Mouse (Mus musculus) hindbrain, postnatal 0 days (tissue): ENCODE measurements around the gene Dhrs3. TPM values are rescaled to one million over a fixed set of nuclear protein-coding genes. Genes with fewer than 3 reads are reported as not detected.

Experiments used
- ATAC-seq: fragments of 200-750 bp; cut with Nextera tagmentation; 2 replicates; pipeline ENCODE4 v1.8.0; 2017; ENCODE audit warnings: mild to moderate bottlenecking, moderate TSS enrichment, moderate library complexity
- DNase-seq: peaks from one replicate; pipeline ENCODE4 v3.0.0-alpha.2; 2015; ENCODE audit warnings: low spot score
- H3K27ac ChIP-seq: fragments of 300-500 bp; sonication (generic); 2 replicates; pipeline ENCODE4 v1.5.1; 2014; ENCODE audit warnings: mild to moderate bottlenecking
- H3K27me3 ChIP-seq: fragments of 300-500 bp; sonication (generic); 2 replicates; pipeline ENCODE4 v1.6.1; 2014; ENCODE audit warnings: low read length, mixed read lengths; ENCODE audit not compliant: insufficient read depth
- H3K36me3 ChIP-seq: fragments of 300-500 bp; sonication (generic); 2 replicates; pipeline ENCODE4 v1.6.1; 2014; ENCODE audit warnings: low read length, mixed read lengths; ENCODE audit not compliant: insufficient read depth
- H3K4me1 ChIP-seq: fragments of 300-500 bp; sonication (generic); 2 replicates; pipeline ENCODE4 v1.6.1; 2014; ENCODE audit warnings: antibody characterized with exemption, low read length, mixed read lengths; ENCODE audit not compliant: insufficient read depth
- H3K4me2 ChIP-seq: fragments of 300-500 bp; sonication (generic); 2 replicates; pipeline ENCODE4 v1.6.1; 2014; ENCODE audit warnings: low read depth, mild to moderate bottlenecking, low read length, moderate library complexity, mixed read lengths
- H3K4me3 ChIP-seq: fragments of 300-500 bp; sonication (generic); 2 replicates; pipeline ENCODE4 v1.5.1; 2014; ENCODE audit warnings: low read length
- H3K9ac ChIP-seq: fragments of 300-500 bp; sonication (generic); replicated peaks from 2 replicates; pipeline ENCODE4 v1.6.1; 2014; ENCODE audit warnings: mild to moderate bottlenecking, low read length, moderate library complexity, mixed read lengths
- H3K9me3 ChIP-seq: fragments of 300-500 bp; sonication (generic); 2 replicates; pipeline ENCODE4 v1.6.1; 2016; ENCODE audit warnings: low read length, mixed read lengths
- CTCF ChIP-seq: IDR thresholded peaks from 2 replicates; pipeline ENCODE4 v1.5.1; 2016; ENCODE audit warnings: antibody characterized with exemption, control low read depth, low read depth
- WGBS: fragments of 180-500 bp; shearing (Covaris S2); extraction: QIAGEN DNeasy Blood & Tissue Kit; methylation state at CpG from one replicate; pipeline ENCODE4 v1.1.7; 2014; 5-methylcytosine and 5-hydroxymethylcytosine counted together
- polyA plus RNA-seq: library from polyadenylated mRNA; unstranded; fragments of >200 nt; fragmentation: Nextera tagmentation; extraction: Ambion mirVana; gene quantifications from 2 replicates; pipeline ENCODE4 v1.2.1, GENCODE M21; 2015
- total RNA-seq: library from RNA; depleted of rRNA; stranded (reverse); fragments of >200 nt; gene quantifications from 2 replicates; pipeline ENCODE4 v1.2.3, GENCODE M21; 2014

Gene Dhrs3
- total and polyA plus RNA-seq, 2 experiments from 2014 or later, result 40.1 to 51.8 TPM

- Histone ChIP-seq H3K27me3 (no peaks in the 10 kb centered on the region), H3K4me3 (no peak overlapping the region), H3K9me3 (no peaks in the 10 kb centered on the region), H3K27ac (peak overlapping the region; percentile 28; the same call in 1 of the 2 replicates), H3K36me3 (no peaks in the 10 kb centered on the region), H3K9ac (no peak overlapping the region), H3K4me1 (0 out of 2 replicates have a peak, but pooled peaks cover 9% of the 10 kb centered on the region), H3K4me2 (peak overlapping the region; percentile 44)
- peak; percentile 48; the same call in 1 of the 2 replicates for TF ChIP-seq CTCF
- ATAC-seq (no peak), DNase-seq (peak; percentile 38)
- WGBS, result 54% methylated on average over 3 of the region's 3 CpGs
Measured at GRCm38 (mm10) chr4:144896321-144896720, 3.7 kb downstream of the Dhrs3 start.

GRCm38 (mm10) chr4:144898036-144898649 lies 5.5 kb downstream of the Dhrs3 start:
- Histone ChIP-seq H3K9me3 (no peaks in the 10 kb centered on the region), H3K27me3 (no peaks in the 10 kb centered on the region), H3K4me3 (no peak overlapping the region), H3K27ac (no peak overlapping the region), H3K36me3 (no peaks in the 10 kb centered on the region), H3K4me2 (no peak overlapping the region), H3K9ac (no peak overlapping the region), H3K4me1 (0 out of 2 replicates have a peak, but pooled peaks cover 9% of the 10 kb centered on the region)
- no peak for TF ChIP-seq CTCF
- 77% methylated on average over 6 of the region's 6 CpGs for WGBS
- ATAC-seq (no peak), DNase-seq (no peak)

GRCm38 (mm10) chr4:144898737-144899136 lies 6.1 kb downstream of the Dhrs3 start:
- no peak for DNase-seq
- 96% methylated on average over 2 of the region's 2 CpGs for WGBS
- H3K4me1 ChIP-seq, result 0 out of 2 replicates have a peak, but pooled peaks cover 5% of the 10 kb centered on the region
- TF ChIP-seq CTCF, result no peak
- H3K27ac ChIP-seq, result no peak overlapping the region
- H3K27me3 ChIP-seq, result no peaks in the 10 kb centered on the region
- H3K4me2 ChIP-seq, result no peak overlapping the region
- ATAC-seq, result no peak
- no peaks in the 10 kb centered on the region for H3K36me3 ChIP-seq
- H3K9me3 ChIP-seq, result no peaks in the 10 kb centered on the region
- no peak overlapping the region for H3K9ac ChIP-seq
- H3K4me3 ChIP-seq, result no peak overlapping the region

GRCm38 (mm10) chr4:144901561-144902111 lies 9.0 kb downstream of the Dhrs3 start:
- no peak overlapping the region for H3K9ac ChIP-seq
- ATAC-seq, result no peak
- no peaks in the 10 kb centered on the region for H3K36me3 ChIP-seq
- no peak for DNase-seq
- no peaks in the 10 kb centered on the region for H3K4me1 ChIP-seq
- no peaks in the 10 kb centered on the region for H3K27me3 ChIP-seq
- no peak overlapping the region for H3K27ac ChIP-seq
- TF ChIP-seq CTCF, result no peak
- no peak overlapping the region for H3K4me2 ChIP-seq
- no peak overlapping the region for H3K4me3 ChIP-seq
- WGBS, result 76% methylated on average over 5 of the region's 5 CpGs
- no peaks in the 10 kb centered on the region for H3K9me3 ChIP-seq

- no peak overlapping the region for H3K4me3 ChIP-seq
- H3K9ac ChIP-seq, result no peak overlapping the region
- H3K4me1 ChIP-seq, result no peaks in the 10 kb centered on the region
- no peaks in the 10 kb centered on the region for H3K27me3 ChIP-seq
- no peak for TF ChIP-seq CTCF
- H3K4me2 ChIP-seq, result no peak overlapping the region
- WGBS, result 83% methylated on average over 1 of the region's 1 CpGs
- H3K9me3 ChIP-seq, result no peaks in the 10 kb centered on the region
- no peaks in the 10 kb centered on the region for H3K36me3 ChIP-seq
- no peak overlapping the region for H3K27ac ChIP-seq
- no peak for DNase-seq
- ATAC-seq, result no peak
Measured at GRCm38 (mm10) chr4:144903088-144903487, 10.5 kb downstream of the Dhrs3 start.

- H3K27me3 ChIP-seq, result no peaks in the 10 kb centered on the region
- WGBS, result 74% methylated on average over 3 of the region's 3 CpGs
- no peak for ATAC-seq
Measured at GRCm38 (mm10) chr4:144903932-144904331, 11.3 kb downstream of the Dhrs3 start.

GRCm38 (mm10) chr4:144905128-144905527 lies 12.5 kb downstream of the Dhrs3 start:
- 68% methylated on average over 5 of the region's 5 CpGs for WGBS
- Histone ChIP-seq H3K27ac (no peak overlapping the region), H3K9me3 (no peaks in the 10 kb centered on the region), H3K27me3 (no peaks in the 10 kb centered on the region), H3K4me3 (no peak overlapping the region), H3K4me2 (no peak overlapping the region), H3K36me3 (no peaks in the 10 kb centered on the region), H3K9ac (no peak overlapping the region), H3K4me1 (no peaks in the 10 kb centered on the region)
- no peak for ATAC-seq
- TF ChIP-seq CTCF, result no peak
- DNase-seq, result no peak

More at GRCm38 (mm10) chr4:144903932-144904331, 11.3 kb downstream of the Dhrs3 start:
- H3K9ac ChIP-seq, result no peak overlapping the region
- DNase-seq, result no peak
- no peak for TF ChIP-seq CTCF
- H3K4me2 ChIP-seq, result no peak overlapping the region
- no peaks in the 10 kb centered on the region for H3K9me3 ChIP-seq
- H3K36me3 ChIP-seq, result no peaks in the 10 kb centered on the region
- no peaks in the 10 kb centered on the region for H3K4me1 ChIP-seq
- H3K27ac ChIP-seq, result no peak overlapping the region
- H3K4me3 ChIP-seq, result no peak overlapping the region
